33 mouse cellular contexts compared by ENCODE assay signal in genomic region chr19:5018191-5018590, GRCm38 (mm10). TPM values are rescaled to one million over a fixed set of nuclear protein-coding genes. Genes with fewer than 3 reads are reported as not detected.
DNase-seq lines count a peak whose midpoint lies in the region; TF ChIP-seq lines count a peak whose summit lies in the region.
"Had no signal": no experiment of that assay in that cellular context is flagged by ENCODE, and none has a peak within 500 bp of the region (broad histone marks: within the 10 kb centered on the region; RNA-seq: fewer than 3 reads in every experiment).

No protein-coding gene starts in this region.

- no peak overlapping the region for H3K27ac ChIP-seq in gastrocnemius, adult 2 months
- H3K27ac ChIP-seq in embryonic fibroblast, embryonic 13.5 days (ENCODE audit: insufficient read depth, low read length), result peak overlapping the region; percentile 85
- H3K27ac ChIP-seq: forebrain, embryonic 10.5 days; forebrain, embryonic 15.5 days; heart, embryonic 10.5 days; hindbrain, embryonic 14.5 days; lung, embryonic 15.5 days; neural tube, embryonic 12.5 days had no signal

- no peak for TF ChIP-seq CTCF in gastrocnemius, adult 2 months (IDR thresholded peaks at IDR 0.05)
- TF ChIP-seq CTCF in E14TG2a.4 (conservative IDR thresholded peaks at IDR 0.05; ENCODE audit: low read length), result no peak
- TF ChIP-seq CTCF in embryonic fibroblast, embryonic 13.5 days (IDR thresholded peaks at IDR 0.05; ENCODE audit: borderline replicate concordance, insufficient read depth, low read length), result no peak

- H3K27me3 ChIP-seq in E14TG2a.4 (ENCODE audit: insufficient read depth, low read length), result no peaks in the 10 kb centered on the region; the same call in 1 of the 2 replicates
- H3K27me3 ChIP-seq: forebrain, embryonic 15.5 days; lung, embryonic 15.5 days; neural tube, embryonic 12.5 days had no signal

- intact Hi-C loops in gastrocnemius, adult 2 months (cut with DNase I), result loop anchor here (5.0 kb wide), 1 partner anchor 54 kb away; no protein-coding TSS in a partner anchor

- H3K9me3 ChIP-seq in E14TG2a.4 (ENCODE audit: low read length), result no peaks in the 10 kb centered on the region
- H3K9me3 ChIP-seq: forebrain, embryonic 10.5 days; forebrain, embryonic 15.5 days; heart, embryonic 10.5 days; lung, embryonic 15.5 days; neural tube, embryonic 12.5 days had no signal

- no peak overlapping the region for H3K4me3 ChIP-seq in gastrocnemius, adult 2 months
- peak overlapping the region; percentile 61; the same call in 1 of the 2 replicates for H3K4me3 ChIP-seq in E14TG2a.4 (replicated peaks; ENCODE audit: low read length)
- H3K4me3 ChIP-seq in embryonic fibroblast, embryonic 13.5 days (ENCODE audit: insufficient read depth, low read length), result no peak overlapping the region
- H3K4me3 ChIP-seq: forebrain, embryonic 10.5 days; forebrain, embryonic 15.5 days; heart, embryonic 10.5 days; lung, embryonic 15.5 days; neural tube, embryonic 12.5 days had no signal

- H3K36me3 ChIP-seq in E14TG2a.4 (ENCODE audit: insufficient read depth, low read length), result no peaks in the 10 kb centered on the region
- H3K36me3 ChIP-seq: forebrain, embryonic 10.5 days; forebrain, embryonic 15.5 days; heart, embryonic 10.5 days; lung, embryonic 15.5 days; neural tube, embryonic 12.5 days had no signal

- peaks cover 66% of the 10 kb centered on the region for H3K4me1 ChIP-seq in E14TG2a.4 (replicated peaks; ENCODE audit: low read depth, low read length)
- H3K4me1 ChIP-seq in embryonic fibroblast, embryonic 13.5 days (ENCODE audit: control insufficient read depth, insufficient read depth, low read length), result peaks cover 23% of the 10 kb centered on the region
- H3K4me1 ChIP-seq: neural tube, embryonic 12.5 days had no signal

- DNase-seq in gastrocnemius, adult 2 months, result peak; percentile 6
- DNase-seq in gastrocnemius, postnatal 4 days (ENCODE audit: low spot score in 2 of 2), result no peak
- no peak for DNase-seq in gastrocnemius, postnatal 25 days
- no peak for DNase-seq in gastrocnemius, adult 8-10 months (ENCODE audit: low spot score in 2 of 2)
- DNase-seq in cerebellum, adult 8-10 months, result no peak
- DNase-seq: adrenal gland, postnatal 14 days; cerebellum, adult 18-20 months; cerebellum, postnatal 14 days; gastrocnemius, postnatal 10 days; heart, adult 11 months; heart, postnatal 4 days; kidney, adult 9 months; kidney, postnatal 10 days; layer of hippocampus, postnatal 36 days; right cerebral cortex, adult 18-20 months; spleen, adult 18-20 months; thymus, postnatal 4 days had no signal

- no peak for TF ChIP-seq POLR2A in embryonic fibroblast, embryonic 13.5 days (IDR thresholded peaks at IDR 0.05; ENCODE audit: low read depth, low read length)

RNA-seq across cellular contexts. Expression of gene Slc29a2, which starts 5.5 kb away (rescaled TPM):
- total RNA-seq in gastrocnemius, adult 2 months (2021), result 1 to 10 TPM; 6.0 to 8.6 TPM
- total RNA-seq in gastrocnemius, postnatal 4 days (2021), result 1 to 10 TPM; 8.7 to 9.2 TPM
- 6.0 and 8.0 TPM in 2 replicates for polyA plus RNA-seq in embryonic fibroblast, embryonic 13.5 days (2011; ENCODE audit: insufficient read length, low read depth, missing spikeins)
- 10 to 100 TPM in 1 of 2 experiments, 1 to 10 TPM in 1; 7.9 to 11.6 TPM for total RNA-seq in gastrocnemius, postnatal 25 days (2021)
- total RNA-seq in gastrocnemius, adult 8-10 months (2022), result 1 to 10 TPM; 4.0 to 6.1 (median 4.3) TPM

RNA-seq across cellular contexts. Expression of gene B4gat1, which starts 20.4 kb away (rescaled TPM):
- total RNA-seq in gastrocnemius, adult 2 months (2021), result 10 to 100 TPM; 20.0 to 22.4 TPM
- total RNA-seq in gastrocnemius, postnatal 4 days (2021), result 10 to 100 TPM; 28.5 to 31.4 TPM
- 31.4 and 33.5 TPM in 2 replicates for polyA plus RNA-seq in embryonic fibroblast, embryonic 13.5 days (2011; ENCODE audit: insufficient read length, low read depth, missing spikeins)
- 10 to 100 TPM; 17.9 to 20.1 TPM for total RNA-seq in gastrocnemius, postnatal 25 days (2021)
- total RNA-seq in gastrocnemius, adult 8-10 months (2022), result 10 to 100 TPM; 16.0 to 23.1 (median 19.5) TPM

RNA-seq across cellular contexts. Expression of gene AC124502.3, which starts 20.5 kb away (rescaled TPM):
- under 1 TPM; 0.46 to 0.59 TPM for total RNA-seq in gastrocnemius, adult 2 months (2021)
- total RNA-seq in gastrocnemius, postnatal 4 days (2021), result under 1 TPM in 1 of 2 experiments, not detected in 1; 0.29 TPM
- polyA plus RNA-seq in embryonic fibroblast, embryonic 13.5 days (2011; ENCODE audit: insufficient read length, low read depth, missing spikeins), result 0.60 and 1.5 TPM in 2 replicates
- total RNA-seq in gastrocnemius, postnatal 25 days (2021), result 1 to 10 TPM in 1 of 2 experiments, under 1 TPM in 1; 0.26 to 1.4 TPM
- 1 to 10 TPM in 3 of 4 experiments, under 1 TPM in 1; 0.61 to 1.7 (median 1.4) TPM for total RNA-seq in gastrocnemius, adult 8-10 months (2022)
- polyA plus RNA-seq: intestine, postnatal 0 days had no signal

RNA-seq across cellular contexts. Expression of gene Brms1, which starts 23.0 kb away (rescaled TPM):
- 10 to 100 TPM; 14.7 to 15.1 TPM for total RNA-seq in gastrocnemius, adult 2 months (2021)
- 10 to 100 TPM; 18.3 to 19.6 TPM for total RNA-seq in gastrocnemius, postnatal 4 days (2021)
- 12.9 and 14.5 TPM in 2 replicates for polyA plus RNA-seq in embryonic fibroblast, embryonic 13.5 days (2011; ENCODE audit: insufficient read length, low read depth, missing spikeins)
- 10 to 100 TPM; 11.6 to 12.6 TPM for total RNA-seq in gastrocnemius, postnatal 25 days (2021)
- 10 to 100 TPM; 14.8 to 17.6 (median 16.4) TPM for total RNA-seq in gastrocnemius, adult 8-10 months (2022)

RNA-seq across cellular contexts. Expression of gene Npas4, which starts 28.1 kb away (rescaled TPM):
- under 1 TPM in 1 of 2 experiments, not detected in 1; 0.13 TPM for total RNA-seq in gastrocnemius, adult 2 months (2021)
- total RNA-seq in gastrocnemius, postnatal 4 days (2021), result under 1 TPM; 0.10 to 0.20 TPM
- 4.5 and 7.4 TPM in 2 replicates for polyA plus RNA-seq in embryonic fibroblast, embryonic 13.5 days (2011; ENCODE audit: insufficient read length, low read depth, missing spikeins)
- not detected for total RNA-seq in gastrocnemius, postnatal 25 days (2021)
- under 1 TPM in 1 of 4 experiments, not detected in 3; 0.11 TPM for total RNA-seq in gastrocnemius, adult 8-10 months (2022)
- total RNA-seq: liver, adult 2 months; megakaryocyte, adult 5-6 weeks; MEL had no signal
- polyA plus RNA-seq: embryonic facial prominence, embryonic 11.5 days; forebrain, embryonic 10.5 days; limb, embryonic 11.5 days; liver, adult 2 months; liver, embryonic 16.5 days; thymus, postnatal 0 days had no signal
